ENCODE assay signal across 26 mouse cellular contexts in genomic region chr9:25570011-25570410, GRCm38 (mm10).
A peak's percentile ranks its signal among the peaks of the same experiment; 100 is the strongest.
DNase-seq lines count a peak whose midpoint lies in the region; ATAC-seq and TF ChIP-seq lines count a peak whose summit lies in the region.
"Had no signal": no experiment of that assay in that cellular context is flagged by ENCODE, and none has a peak within 500 bp of the region (broad histone marks: within the 10 kb centered on the region; RNA-seq: fewer than 3 reads in every experiment).

No protein-coding gene starts in this region.

- no peak overlapping the region for H3K4me2 ChIP-seq in liver, embryonic 15.5 days
- H3K4me2 ChIP-seq in liver, embryonic 11.5 days, result no peak overlapping the region
- no peak overlapping the region for H3K4me2 ChIP-seq in intestine, embryonic 16.5 days (ENCODE audit: low read depth, low read length)
- no peak overlapping the region for H3K4me2 ChIP-seq in stomach, postnatal 0 days (replicated peaks; ENCODE audit: low read depth)
- H3K4me2 ChIP-seq: embryonic facial prominence, embryonic 13.5 days; forebrain, embryonic 12.5 days; hindbrain, embryonic 13.5 days; limb, embryonic 15.5 days; midbrain, embryonic 15.5 days; neural tube, embryonic 15.5 days had no signal

- no peak for TF ChIP-seq EP300 in stomach, postnatal 0 days (optimal IDR thresholded peaks at IDR 0.05)

- H3K9me3 ChIP-seq in liver, embryonic 15.5 days (replicated peaks), result no peaks in the 10 kb centered on the region
- no peaks in the 10 kb centered on the region for H3K9me3 ChIP-seq in liver, embryonic 11.5 days (ENCODE audit: control insufficient read depth, low read length)
- H3K9me3 ChIP-seq in intestine, embryonic 16.5 days (ENCODE audit: control insufficient read depth, low read length), result no peaks in the 10 kb centered on the region
- H3K9me3 ChIP-seq in stomach, postnatal 0 days (ENCODE audit: control insufficient read depth, low read length), result no peaks in the 10 kb centered on the region
- H3K9me3 ChIP-seq: embryonic facial prominence, embryonic 13.5 days; forebrain, embryonic 12.5 days; G1E; hindbrain, embryonic 13.5 days; limb, embryonic 10.5 days; limb, embryonic 15.5 days; midbrain, embryonic 10.5 days; midbrain, embryonic 15.5 days; neural tube, embryonic 15.5 days had no signal

- no peaks in the 10 kb centered on the region for H3K36me3 ChIP-seq in liver, embryonic 15.5 days (replicated peaks)
- no peaks in the 10 kb centered on the region for H3K36me3 ChIP-seq in liver, embryonic 11.5 days (ENCODE audit: control insufficient read depth, insufficient read depth, low read length)
- no peaks in the 10 kb centered on the region for H3K36me3 ChIP-seq in intestine, embryonic 16.5 days (ENCODE audit: control insufficient read depth, insufficient read depth, low read length)
- H3K36me3 ChIP-seq in stomach, postnatal 0 days (ENCODE audit: control insufficient read depth, insufficient read depth, low read length), result no peaks in the 10 kb centered on the region
- H3K36me3 ChIP-seq: embryonic facial prominence, embryonic 13.5 days; forebrain, embryonic 12.5 days; G1E; hindbrain, embryonic 13.5 days; limb, embryonic 10.5 days; limb, embryonic 15.5 days; midbrain, embryonic 10.5 days; midbrain, embryonic 15.5 days; neural tube, embryonic 15.5 days had no signal

- peaks cover 14% of the 10 kb centered on the region for H3K4me1 ChIP-seq in liver, embryonic 15.5 days (replicated peaks)
- no peaks in the 10 kb centered on the region for H3K4me1 ChIP-seq in liver, embryonic 11.5 days (replicated peaks; ENCODE audit: control insufficient read depth, insufficient read depth, low read length)
- H3K4me1 ChIP-seq in intestine, embryonic 16.5 days (ENCODE audit: control insufficient read depth, insufficient read depth, low read length), result no peaks in the 10 kb centered on the region
- no peaks in the 10 kb centered on the region for H3K4me1 ChIP-seq in stomach, postnatal 0 days (replicated peaks; ENCODE audit: control insufficient read depth, insufficient read depth)

- intact Hi-C loops in gastrocnemius, adult 2 months (cut with DNase I), result loop anchor here (5.0 kb wide), 1 partner anchor 88 kb away; the partner anchor contains the start of gene Eepd1

- H3K27me3 ChIP-seq in liver, embryonic 15.5 days, result no peaks in the 10 kb centered on the region
- no peaks in the 10 kb centered on the region for H3K27me3 ChIP-seq in liver, embryonic 11.5 days (replicated peaks; ENCODE audit: control insufficient read depth, insufficient read depth, low read length)
- no peaks in the 10 kb centered on the region for H3K27me3 ChIP-seq in intestine, embryonic 16.5 days (replicated peaks; ENCODE audit: control insufficient read depth, insufficient read depth, low read length)
- H3K27me3 ChIP-seq in stomach, postnatal 0 days (ENCODE audit: control insufficient read depth, insufficient read depth, low read length), result no peaks in the 10 kb centered on the region
- H3K27me3 ChIP-seq: embryonic facial prominence, embryonic 13.5 days; forebrain, embryonic 12.5 days; hindbrain, embryonic 13.5 days; limb, embryonic 15.5 days; midbrain, embryonic 15.5 days; neural tube, embryonic 15.5 days had no signal

- 62% methylated on average over 7 of the region's 7 CpGs for WGBS in liver, embryonic 15.5 days (ENCODE audit: insufficient replicate concordance)
- WGBS in liver, embryonic 11.5 days, result 89% methylated on average over 7 of the region's 7 CpGs
- 92% methylated on average over 7 of the region's 7 CpGs for WGBS in intestine, embryonic 16.5 days
- 91% methylated on average over 7 of the region's 7 CpGs for WGBS in stomach, postnatal 0 days

- no peak for TF ChIP-seq CTCF in gastrocnemius, adult 2 months (IDR thresholded peaks at IDR 0.05)
- no peak for TF ChIP-seq CTCF in stomach, postnatal 0 days (IDR thresholded peaks at IDR 0.05; ENCODE audit: low read depth)

- peak overlapping the region; percentile 56 for H3K27ac ChIP-seq in gastrocnemius, adult 2 months
- H3K27ac ChIP-seq in liver, embryonic 15.5 days (replicated peaks), result peak overlapping the region; percentile 15; the same call in 1 of the 2 replicates
- H3K27ac ChIP-seq in liver, embryonic 11.5 days (ENCODE audit: low read depth, low read length), result no peak overlapping the region
- no peak overlapping the region for H3K27ac ChIP-seq in intestine, embryonic 16.5 days (ENCODE audit: low read length)
- no peak overlapping the region for H3K27ac ChIP-seq in stomach, postnatal 0 days (replicated peaks)
- H3K27ac ChIP-seq: forebrain, embryonic 12.5 days; hindbrain, embryonic 13.5 days; limb, embryonic 15.5 days; midbrain, embryonic 10.5 days; midbrain, embryonic 15.5 days; neural tube, embryonic 15.5 days had no signal

- no peak overlapping the region for H3K9ac ChIP-seq in liver, embryonic 15.5 days
- H3K9ac ChIP-seq in liver, embryonic 11.5 days (ENCODE audit: low read depth, low read length), result no peak overlapping the region
- no peak overlapping the region for H3K9ac ChIP-seq in intestine, embryonic 16.5 days (ENCODE audit: low read depth, low read length)
- H3K9ac ChIP-seq in stomach, postnatal 0 days (ENCODE audit: low read length), result no peak overlapping the region
- H3K9ac ChIP-seq: embryonic facial prominence, embryonic 13.5 days; forebrain, embryonic 12.5 days; hindbrain, embryonic 13.5 days; limb, embryonic 15.5 days; midbrain, embryonic 15.5 days; neural tube, embryonic 15.5 days had no signal

- H3K4me3 ChIP-seq in gastrocnemius, adult 2 months, result no peak overlapping the region
- no peak overlapping the region for H3K4me3 ChIP-seq in liver, embryonic 15.5 days (replicated peaks)
- H3K4me3 ChIP-seq in liver, embryonic 11.5 days (ENCODE audit: low read depth, low read length), result no peak overlapping the region
- no peak overlapping the region for H3K4me3 ChIP-seq in intestine, embryonic 16.5 days (ENCODE audit: low read length)
- no peak overlapping the region for H3K4me3 ChIP-seq in stomach, postnatal 0 days (ENCODE audit: low read depth, low read length)
- H3K4me3 ChIP-seq: embryonic facial prominence, embryonic 13.5 days; forebrain, embryonic 12.5 days; hindbrain, embryonic 13.5 days; limb, embryonic 10.5 days; limb, embryonic 15.5 days; midbrain, embryonic 10.5 days; midbrain, embryonic 15.5 days; neural tube, embryonic 15.5 days had no signal

- DNase-seq in gastrocnemius, adult 2 months, result no peak
- no peak for DNase-seq in gastrocnemius, postnatal 4 days (ENCODE audit: low spot score in 2 of 2)
- no peak for DNase-seq in liver, embryonic 11.5 days (ENCODE audit: low spot score)
- no peak for DNase-seq in stomach, postnatal 0 days (ENCODE audit: low spot score)
- DNase-seq in kidney, postnatal 4 days, result no peak
- DNase-seq: cerebellum, adult 9-11 months; embryo, embryonic 11 days; gastrocnemius, postnatal 14 days; heart, adult 18-20 months; heart, postnatal 4 days; kidney, adult 2 months; kidney, postnatal 36 days; lung, adult 2 months; spleen, adult 18-20 months; thymus, postnatal 4 days had no signal

- 0 out of 2 replicates have a peak, but pooled peaks have one; percentile 10 for ATAC-seq in liver, embryonic 15.5 days (ENCODE audit: insufficient read depth)
- ATAC-seq in liver, embryonic 11.5 days (replicated peaks; ENCODE audit: low FRiP score), result no peak
- peak; percentile 56 for ATAC-seq in intestine, embryonic 16.5 days
- peak; percentile 48; the same call in 1 of the 2 replicates for ATAC-seq in stomach, postnatal 0 days (ENCODE audit: low FRiP score, low TSS enrichment)
- ATAC-seq: midbrain, embryonic 15.5 days had no signal

Comparison
In these comparisons a context has a peak if more than half of its experiments do, and no peak if none do; other contexts are left out.
1. H3K27ac ChIP-seq: peak in gastrocnemius, adult 2 months (single experiment) and liver, embryonic 15.5 days (single experiment); none in liver, embryonic 11.5 days (single experiment), intestine, embryonic 16.5 days (single experiment) and stomach, postnatal 0 days (single experiment).